Mouse (Mus musculus) lung, postnatal 14 days (tissue): ENCODE results near the gene Adarb2.

Experiments used
- DNase-seq: peaks from one replicate; pipeline ENCODE4 v3.0.0; 2021

Gene Adarb2

GRCm38 (mm10) chr13:8698451-8698850 is 495.8 kb downstream of the Adarb2 start:
- DNase-seq = no peak

GRCm38 (mm10) chr13:8699831-8700230 is 497.2 kb downstream of the Adarb2 start:
- DNase-seq = no peak

- no peak for DNase-seq
Measured at GRCm38 (mm10) chr13:8700981-8701380, 498.3 kb downstream of the Adarb2 start.

- DNase-seq = no peak
Measured at GRCm38 (mm10) chr13:8705296-8705695, 502.6 kb downstream of the Adarb2 start.

- no peak for DNase-seq
Measured at GRCm38 (mm10) chr13:8713377-8713776, 510.7 kb downstream of the Adarb2 start.

GRCm38 (mm10) chr13:8729972-8730645 is 527.4 kb downstream of the Adarb2 start:
- DNase-seq = no peak

- DNase-seq = no peak
Measured at GRCm38 (mm10) chr13:8737139-8737865, 534.6 kb downstream of the Adarb2 start.

- no peak for DNase-seq
Measured at GRCm38 (mm10) chr13:8742792-8743191, 540.1 kb downstream of the Adarb2 start.

- peak; percentile 35 for DNase-seq
Measured at GRCm38 (mm10) chr13:8744565-8744964, 541.9 kb downstream of the Adarb2 start.

GRCm38 (mm10) chr13:8745596-8745995 is 542.9 kb downstream of the Adarb2 start:
- DNase-seq = no peak

- no peak for DNase-seq
Measured at GRCm38 (mm10) chr13:8749451-8749850, 546.8 kb downstream of the Adarb2 start.

GRCm38 (mm10) chr13:8760940-8761339 is 558.3 kb downstream of the Adarb2 start:
- DNase-seq = no peak

GRCm38 (mm10) chr13:8769654-8770227 is 567.1 kb downstream of the Adarb2 start:
- no peak for DNase-seq

GRCm38 (mm10) chr13:8770616-8771015 is 568.0 kb downstream of the Adarb2 start:
- no peak for DNase-seq

GRCm38 (mm10) chr13:8780441-8780840 is 577.8 kb downstream of the Adarb2 start:
- peak; percentile 67 for DNase-seq

- DNase-seq = no peak
Measured at GRCm38 (mm10) chr13:8782636-8783035, 580.0 kb downstream of the Adarb2 start.

GRCm38 (mm10) chr13:8783686-8784307 is 581.1 kb downstream of the Adarb2 start:
- DNase-seq = no peak

- no peak for DNase-seq
Measured at GRCm38 (mm10) chr13:8784308-8785061, 581.8 kb downstream of the Adarb2 start.

- peak; percentile 48 for DNase-seq
Measured at GRCm38 (mm10) chr13:8785185-8785584, 582.5 kb downstream of the Adarb2 start.

- no peak for DNase-seq
Measured at GRCm38 (mm10) chr13:8793217-8793616, 590.6 kb downstream of the Adarb2 start.

GRCm38 (mm10) chr13:8800576-8800975 is 597.9 kb downstream of the Adarb2 start:
- no peak for DNase-seq

GRCm38 (mm10) chr13:8805931-8806330 is 603.3 kb downstream of the Adarb2 start:
- no peak for DNase-seq
